Mouse (Mus musculus) lung, postnatal 0 days (tissue): ENCODE results near the gene Iba57. TPM values are rescaled to one million over a fixed set of nuclear protein-coding genes. Genes with fewer than 3 reads are reported as not detected.

ENCODE experiments used
- ATAC-seq: fragments of 200-750 bp; cut with Nextera tagmentation; 2 replicates; pipeline ENCODE4 v1.8.0; 2017; ENCODE audit warnings: moderate library complexity
- DNase-seq: peaks from one replicate; pipeline ENCODE4 v3.0.0-alpha.2; 2016; ENCODE audit warnings: low spot score
- H3K27ac ChIP-seq: fragments of 300-500 bp; sonication (generic); 2 replicates; pipeline ENCODE4 v1.5.1; 2014; ENCODE audit warnings: antibody characterized with exemption, mild to moderate bottlenecking, low read length, mixed read lengths
- H3K27me3 ChIP-seq: fragments of 300-500 bp; sonication (generic); replicated peaks from 2 replicates; pipeline ENCODE4 v1.6.1; 2014; ENCODE audit warnings: low read length, mixed read lengths; ENCODE audit not compliant: insufficient read depth
- H3K36me3 ChIP-seq: fragments of 300-500 bp; sonication (generic); 2 replicates; pipeline ENCODE4 v1.6.1; 2014; ENCODE audit warnings: low read length, mixed read lengths; ENCODE audit not compliant: insufficient read depth
- H3K4me1 ChIP-seq: fragments of 300-500 bp; sonication (generic); 2 replicates; pipeline ENCODE4 v1.6.1; 2014; ENCODE audit warnings: antibody characterized with exemption, low read depth, low read length, mixed read lengths; ENCODE audit not compliant: insufficient read depth
- H3K4me2 ChIP-seq: fragments of 300-500 bp; sonication (generic); replicated peaks from 2 replicates; pipeline ENCODE4 v1.6.1; 2014; ENCODE audit warnings: low read depth, mild to moderate bottlenecking, low read length, moderate library complexity, mixed read lengths
- H3K4me3 ChIP-seq: fragments of 300-500 bp; sonication (generic); 2 replicates; pipeline ENCODE4 v1.5.1; 2014; ENCODE audit warnings: low read depth, low read length
- H3K9ac ChIP-seq: fragments of 300-500 bp; sonication (generic); replicated peaks from 2 replicates; pipeline ENCODE4 v1.6.1; 2014; ENCODE audit warnings: low read depth, mild to moderate bottlenecking
- H3K9me3 ChIP-seq: fragments of 300-500 bp; sonication (generic); 2 replicates; pipeline ENCODE4 v1.6.1; 2016; ENCODE audit warnings: low read length, mixed read lengths
- CTCF ChIP-seq: IDR thresholded peaks from 2 replicates; pipeline ENCODE4 v1.5.1; 2016; ENCODE audit warnings: antibody characterized with exemption, mild to moderate bottlenecking
- EP300 ChIP-seq: IDR thresholded peaks from 2 replicates; pipeline ENCODE4 v1.6.1; 2016; ENCODE audit warnings: antibody characterized with exemption, mild to moderate bottlenecking, control low read depth
- WGBS: fragments of 180-500 bp; shearing (Covaris S2); extraction: QIAGEN DNeasy Blood & Tissue Kit; methylation state at CpG from one replicate; pipeline ENCODE4 v1.1.7; 2014; 5-methylcytosine and 5-hydroxymethylcytosine counted together
- polyA plus RNA-seq: library from polyadenylated mRNA; unstranded; fragments of >200 nt; fragmentation: Nextera tagmentation; extraction: Ambion mirVana; gene quantifications from 2 replicates; pipeline ENCODE4 v1.2.1, GENCODE M21; 2015

Gene Iba57
- polyA plus RNA-seq, 1 experiment from 2014 or later = 3.9 TPM

DNA sequence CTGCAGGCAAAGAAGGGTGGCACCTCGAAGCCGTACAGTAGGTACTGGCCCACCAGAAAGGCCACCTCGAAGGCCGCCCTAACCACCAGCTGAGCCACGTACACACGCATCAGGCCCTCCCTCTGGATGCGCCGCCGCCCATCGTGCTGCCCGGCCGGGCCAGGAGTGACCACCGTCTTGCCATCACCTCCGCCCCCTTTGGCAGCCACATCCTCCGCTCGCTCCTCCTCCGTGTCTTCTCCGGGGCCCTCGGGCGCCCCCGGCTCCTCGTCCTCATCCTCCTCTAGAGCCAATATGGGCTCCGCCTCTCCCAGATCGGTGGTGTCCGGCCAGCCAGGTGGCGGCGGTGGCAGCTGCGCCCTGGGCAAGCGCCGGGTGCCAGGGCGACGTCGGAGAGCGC, 13.4 kb upstream of the Iba57 start:
- ATAC-seq = peak; percentile 26; the same call in 1 of the 2 replicates
- peak overlapping the region; percentile 17 for H3K4me3 ChIP-seq
- TF ChIP-seq EP300 = no peak
- TF ChIP-seq CTCF = no peak

DNA sequence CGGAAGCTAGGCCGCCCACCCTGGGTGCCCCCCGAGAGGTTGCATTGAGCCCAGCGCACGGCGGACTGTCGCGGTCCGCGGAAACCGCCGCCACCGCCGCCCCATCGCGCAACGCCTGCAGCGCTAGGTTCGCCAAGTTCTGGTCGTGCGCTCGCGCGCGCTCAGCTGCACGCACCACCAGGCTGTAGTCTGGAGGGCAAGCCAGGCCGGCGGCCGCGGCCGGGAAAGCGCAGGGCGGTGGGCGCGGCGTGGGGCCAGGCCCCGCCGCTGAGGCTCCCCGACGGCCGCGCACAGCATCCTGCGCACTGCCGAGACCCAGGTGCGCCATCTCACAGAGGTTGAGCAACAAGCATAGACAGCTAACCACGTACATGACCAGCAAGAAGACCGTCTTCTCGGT, 12.9 kb upstream of the Iba57 start:
- TF ChIP-seq EP300 (no peak), CTCF (no peak)
- 0 out of 2 replicates have a peak, but pooled peaks have one; percentile 8 for ATAC-seq
- H3K4me3 ChIP-seq = peak overlapping the region; percentile 17
- H3K27me3 ChIP-seq = peaks cover 33% of the 10 kb centered on the region
- H3K9ac ChIP-seq = no peak overlapping the region
- WGBS = 3% methylated on average over 46 of the region's 48 CpGs
- H3K36me3 ChIP-seq = no peaks in the 10 kb centered on the region
- H3K27ac ChIP-seq = no peak overlapping the region
- H3K4me2 ChIP-seq = peak overlapping the region; percentile 44
- no peaks in the 10 kb centered on the region for H3K9me3 ChIP-seq
- no peaks in the 10 kb centered on the region for H3K4me1 ChIP-seq
- DNase-seq = no peak

More for the DNA sequence above, 13.4 kb upstream of the Iba57 start:
- Histone ChIP-seq H3K4me2 (peak overlapping the region; percentile 44), H3K27me3 (peaks cover 33% of the 10 kb centered on the region), H3K36me3 (no peaks in the 10 kb centered on the region), H3K27ac (no peak overlapping the region), H3K9ac (no peak overlapping the region), H3K9me3 (no peaks in the 10 kb centered on the region), H3K4me1 (no peaks in the 10 kb centered on the region)
- no peak for DNase-seq
- WGBS = 5% methylated on average over 34 of the region's 34 CpGs

DNA sequence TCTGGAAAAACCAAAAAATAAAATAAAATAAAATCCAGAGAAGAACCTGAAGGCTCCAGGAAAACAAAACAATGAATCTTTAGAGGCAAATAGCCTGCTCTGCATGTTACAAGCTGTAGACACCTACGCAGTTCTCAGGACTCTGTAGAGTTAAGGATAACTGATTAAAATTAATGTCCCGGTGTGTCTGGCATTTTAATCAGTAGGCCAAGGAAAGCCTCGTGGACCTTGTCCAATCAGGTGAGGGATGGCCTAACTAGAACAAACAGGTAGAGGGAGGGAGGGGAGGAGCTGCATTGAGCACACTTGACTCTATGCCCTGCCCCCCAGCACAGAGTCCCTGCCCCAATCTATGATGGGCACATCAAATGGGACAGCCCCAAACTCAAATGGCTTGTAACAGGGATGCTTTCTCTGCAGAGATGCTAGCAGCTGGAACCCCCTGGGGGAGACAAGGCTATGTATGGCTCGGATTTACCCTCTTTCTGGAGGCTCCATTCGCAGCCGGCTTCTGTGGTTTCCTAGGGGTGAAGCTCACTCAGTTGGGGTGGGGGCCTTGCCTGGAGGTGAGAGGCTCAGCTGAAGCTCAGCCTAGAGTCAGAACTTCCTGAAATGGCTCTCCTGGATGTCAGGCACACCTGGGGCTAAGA, 10.8 kb upstream of the Iba57 start:
- Histone ChIP-seq H3K27ac (no peak overlapping the region), H3K9ac (no peak overlapping the region), H3K4me3 (no peak overlapping the region), H3K4me1 (no peaks in the 10 kb centered on the region), H3K9me3 (no peaks in the 10 kb centered on the region), H3K27me3 (peaks cover 33% of the 10 kb centered on the region), H3K36me3 (no peaks in the 10 kb centered on the region), H3K4me2 (no peak overlapping the region)
- DNase-seq (no peak), ATAC-seq (no peak)
- TF ChIP-seq CTCF (no peak), EP300 (no peak)
- WGBS = 50% methylated on average over 6 of the region's 6 CpGs

GRCm38 (mm10) chr11:59170549-59170948, 7.0 kb upstream of the Iba57 start:
- ATAC-seq = peak; percentile 58; the same call in 1 of the 2 replicates
- no peak for TF ChIP-seq CTCF
- TF ChIP-seq EP300 = no peak
- no peaks in the 10 kb centered on the region for H3K9me3 ChIP-seq
- H3K4me1 ChIP-seq = no peaks in the 10 kb centered on the region
- no peak overlapping the region for H3K27ac ChIP-seq
- no peak overlapping the region for H3K4me2 ChIP-seq
- 57% methylated on average over 4 of the region's 4 CpGs for WGBS
- H3K36me3 ChIP-seq = no peaks in the 10 kb centered on the region
- no peak for DNase-seq
- H3K27me3 ChIP-seq = peaks cover 4% of the 10 kb centered on the region; the same call in 1 of the 2 replicates
- no peak overlapping the region for H3K4me3 ChIP-seq
- H3K9ac ChIP-seq = no peak overlapping the region

DNA sequence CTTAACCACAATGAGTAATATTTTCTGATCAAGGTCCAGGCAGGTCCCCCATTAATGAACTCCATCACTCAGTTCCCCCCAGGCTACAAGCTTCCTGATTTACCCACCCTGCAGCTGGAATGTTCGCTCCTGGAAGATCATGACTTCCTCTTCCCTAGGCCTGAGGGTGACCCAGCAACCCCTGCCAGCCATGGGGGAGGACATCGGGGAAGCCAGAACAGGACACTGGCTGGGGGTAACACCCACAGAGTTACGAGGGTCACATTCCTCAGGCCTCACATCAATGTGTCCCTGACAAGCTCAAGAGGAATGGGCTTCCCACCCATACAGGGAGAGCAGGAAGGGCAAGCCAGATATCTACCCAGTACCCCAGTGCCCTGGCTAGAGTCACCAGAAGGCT, 6.3 kb upstream of the Iba57 start:
- no peaks in the 10 kb centered on the region for H3K36me3 ChIP-seq
- DNase-seq = no peak
- no peak overlapping the region for H3K27ac ChIP-seq
- no peak for TF ChIP-seq EP300
- no peak for TF ChIP-seq CTCF
- no peak overlapping the region for H3K4me3 ChIP-seq
- H3K4me1 ChIP-seq = no peaks in the 10 kb centered on the region
- no peaks in the 10 kb centered on the region for H3K9me3 ChIP-seq
- H3K4me2 ChIP-seq = no peak overlapping the region
- no peaks in the 10 kb centered on the region for H3K27me3 ChIP-seq
- 46% methylated on average over 3 of the region's 3 CpGs for WGBS
- ATAC-seq = no peak
- H3K9ac ChIP-seq = no peak overlapping the region

DNA sequence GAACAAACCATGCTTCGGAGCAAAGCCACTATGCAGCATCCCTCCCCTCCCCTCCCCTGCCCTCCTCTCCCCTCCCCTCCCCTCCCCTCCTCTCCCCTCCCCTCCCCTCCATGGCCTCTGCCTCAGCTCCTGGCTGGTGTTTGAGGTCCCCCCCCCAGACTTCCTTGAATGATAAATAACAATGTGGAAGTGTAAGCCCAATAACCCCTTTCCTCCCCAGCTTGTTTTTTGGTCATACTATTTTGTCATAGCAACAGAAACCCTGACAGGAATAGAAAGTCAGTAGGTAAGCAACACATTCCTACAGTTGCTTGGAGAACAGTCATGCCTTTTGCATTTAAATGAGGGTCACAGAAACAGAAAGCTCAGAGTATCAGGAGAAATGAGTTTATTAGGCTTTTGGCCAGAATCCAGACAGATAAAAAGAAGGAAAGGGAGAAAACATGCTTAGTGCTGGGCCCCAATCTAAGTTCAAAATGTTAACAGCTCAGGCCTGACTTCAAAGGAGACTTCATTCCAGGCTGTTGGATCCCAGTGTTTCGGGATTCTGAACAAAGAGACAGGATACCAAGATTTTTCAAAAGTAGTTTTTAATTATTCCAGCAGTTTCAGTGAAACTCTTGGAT, 2.2 kb upstream of the Iba57 start:
- 45% methylated on average over 2 of the region's 2 CpGs for WGBS
- Histone ChIP-seq H3K27ac (no peak overlapping the region), H3K4me2 (no peak overlapping the region), H3K4me3 (no peak overlapping the region), H3K27me3 (no peaks in the 10 kb centered on the region), H3K9me3 (no peaks in the 10 kb centered on the region), H3K36me3 (no peaks in the 10 kb centered on the region), H3K9ac (no peak overlapping the region), H3K4me1 (peaks cover 15% of the 10 kb centered on the region)
- TF ChIP-seq EP300 (no peak), CTCF (no peak)
- no peak for ATAC-seq
- DNase-seq = peak; percentile 24
